Mouse (Mus musculus) heart, embryonic 11.5 days (tissue): Measurements from ENCODE around the gene Gpatch1. TPM values are rescaled to one million over a fixed set of nuclear protein-coding genes. Genes with fewer than 3 reads are reported as not detected.
A peak's percentile ranks its signal among the peaks of the same experiment; 100 is the strongest.
"Not testable (repeated sequence)": the region's sequence is repeated elsewhere in the genome, so short reads cannot be mapped to it uniquely, and the experiment has no call there.

Experiments
- ATAC-seq: fragments of 200-750 bp; cut with Nextera tagmentation; replicated peaks from 2 replicates; pipeline ENCODE4 v1.8.0; 2017; ENCODE audit warnings: moderate library complexity; ENCODE audit not compliant: insufficient number of reproducible peaks, low FRiP score, low TSS enrichment
- H3K27ac ChIP-seq: fragments of 300-500 bp; sonication (generic); 2 replicates; pipeline ENCODE4 v1.5.1; 2014; ENCODE audit warnings: mild to moderate bottlenecking, low read depth, low read length
- H3K27me3 ChIP-seq: fragments of 300-500 bp; sonication (generic); 2 replicates; pipeline ENCODE4 v1.6.1; 2014; ENCODE audit warnings: mild to moderate bottlenecking, low read length, mixed read lengths; ENCODE audit not compliant: control insufficient read depth, insufficient read depth
- H3K36me3 ChIP-seq: fragments of 300-500 bp; sonication (generic); 2 replicates; pipeline ENCODE4 v1.6.1; 2014; ENCODE audit warnings: mild to moderate bottlenecking, low read length, moderate library complexity, mixed read lengths; ENCODE audit not compliant: control insufficient read depth, insufficient read depth
- H3K4me1 ChIP-seq: fragments of 300-500 bp; sonication (generic); 2 replicates; pipeline ENCODE4 v1.6.1; 2014; ENCODE audit warnings: low read length; ENCODE audit not compliant: control insufficient read depth, insufficient read depth
- H3K4me2 ChIP-seq: fragments of 300-500 bp; sonication (generic); 2 replicates; pipeline ENCODE4 v1.6.1; 2014; ENCODE audit warnings: mild to moderate bottlenecking, moderate library complexity
- H3K4me3 ChIP-seq: fragments of 300-500 bp; sonication (generic); 2 replicates; pipeline ENCODE4 v1.5.1; 2014; ENCODE audit warnings: low read depth, low read length
- H3K9ac ChIP-seq: fragments of 300-500 bp; sonication (generic); 2 replicates; pipeline ENCODE4 v1.6.1; 2014; ENCODE audit warnings: mild to moderate bottlenecking, low read depth, low read length, moderate library complexity
- H3K9me3 ChIP-seq: fragments of 300-500 bp; sonication (generic); replicated peaks from 2 replicates; pipeline ENCODE4 v1.6.1; 2016; ENCODE audit warnings: low read length; ENCODE audit not compliant: control insufficient read depth
- WGBS: fragments of 180-500 bp; shearing (Covaris S2); extraction: QIAGEN DNeasy Blood & Tissue Kit; methylation state at CpG from one replicate; pipeline ENCODE4 v1.1.7; 2014; ENCODE audit not compliant: insufficient replicate concordance; 5-methylcytosine and 5-hydroxymethylcytosine counted together
- polyA plus RNA-seq: library from polyadenylated mRNA; unstranded; fragments of >200 nt; fragmentation: Nextera tagmentation; extraction: Ambion mirVana; gene quantifications from 2 replicates; pipeline ENCODE4 v1.2.1, GENCODE M21; 2014

Gpatch1 gene
- polyA plus RNA-seq, 1 experiment from 2014 or later, result 10.4 TPM

DNA sequence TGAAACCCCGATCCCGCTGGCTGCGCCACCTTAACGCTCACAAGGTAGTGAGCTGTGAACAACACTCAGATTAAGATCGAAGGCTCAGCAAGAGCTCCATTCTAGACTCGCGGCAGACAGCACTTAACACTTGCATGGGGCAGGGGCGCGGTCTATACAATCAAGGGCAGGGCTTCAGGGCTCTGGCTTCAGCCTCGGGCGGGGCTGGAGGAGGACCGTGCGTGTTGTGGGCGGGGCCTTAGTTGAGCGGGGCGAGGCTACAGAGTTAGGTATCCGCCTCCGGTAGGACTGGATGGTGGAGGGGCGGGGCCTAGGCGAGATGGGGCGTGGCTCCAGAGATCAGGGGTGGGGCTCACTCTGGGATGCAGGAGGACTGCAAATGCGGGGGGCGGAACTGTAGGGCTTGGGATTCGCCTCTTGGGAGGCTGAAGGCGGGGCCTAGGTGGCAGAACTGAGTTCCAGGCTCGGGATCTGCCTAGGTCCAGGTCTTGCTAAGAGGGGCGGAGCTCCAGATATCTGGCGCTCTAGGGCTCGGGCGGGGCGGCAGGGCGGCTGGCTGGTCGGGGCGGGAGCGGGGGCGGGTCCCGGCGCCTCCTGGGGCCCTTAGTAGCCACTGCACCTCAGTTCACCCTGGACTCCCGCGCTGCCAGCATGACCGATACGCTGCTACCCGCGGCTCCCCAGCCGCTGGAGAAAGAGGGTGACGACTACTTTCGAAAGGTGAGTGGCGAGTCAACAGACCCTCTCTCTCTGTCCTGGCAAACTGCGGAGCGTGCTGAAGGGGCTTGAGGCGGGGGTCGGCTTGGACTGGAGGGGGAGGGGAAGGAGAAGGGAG, 15.7 kb upstream of the Gpatch1 start, which contains the start of gene Rhpn2:
Rhpn2 (plus strand) TSS at position 479 of the 835 bp plus-strand sequence.
- H3K27ac ChIP-seq, result peak within 1 kb of the TSS; percentile 57; the same call in 1 of the 2 replicates
- peaks cover 8% of the 10 kb centered on the region; the same call in 1 of the 2 replicates for H3K4me1 ChIP-seq
- ATAC-seq, result peak; percentile 99
- H3K4me2 ChIP-seq, result peak within 1 kb of the TSS; percentile 100
- 1% methylated on average over 49 of the region's 52 CpGs for WGBS
- no peaks in the 10 kb centered on the region for H3K36me3 ChIP-seq
- no peaks in the 10 kb centered on the region for H3K9me3 ChIP-seq
- H3K9ac ChIP-seq, result peak within 1 kb of the TSS; percentile 69
- H3K27me3 ChIP-seq, result peaks cover 8% of the 10 kb centered on the region; the same call in 1 of the 2 replicates
- H3K4me3 ChIP-seq, result peak within 1 kb of the TSS; percentile 60

DNA sequence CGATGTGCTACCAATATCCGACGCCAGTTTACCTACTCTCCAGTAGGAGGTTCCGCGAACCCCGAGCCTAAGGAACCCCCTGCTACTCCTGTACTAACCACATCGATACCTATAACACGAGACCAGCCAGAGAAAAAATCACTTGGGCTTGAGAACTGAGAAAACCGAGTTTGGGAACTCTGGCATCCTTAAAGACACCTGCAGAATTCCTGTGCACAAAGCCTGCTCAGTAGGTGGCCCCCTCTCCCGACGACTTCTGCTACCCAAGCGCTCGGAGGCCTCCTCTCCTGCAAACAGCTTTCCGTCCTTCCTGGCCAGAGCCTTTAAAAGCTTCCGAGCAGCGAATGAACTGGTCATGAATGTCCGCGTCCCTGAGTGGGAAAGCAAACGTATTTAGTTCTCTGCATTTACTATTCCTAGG, 15.0 kb upstream of the Gpatch1 start:
- Histone ChIP-seq H3K4me1 (peaks cover 8% of the 10 kb centered on the region; the same call in 1 of the 2 replicates), H3K4me2 (peak overlapping the region; percentile 100), H3K9ac (peak overlapping the region; percentile 58), H3K27me3 (peaks cover 8% of the 10 kb centered on the region; the same call in 1 of the 2 replicates), H3K36me3 (no peaks in the 10 kb centered on the region), H3K27ac (peak overlapping the region; percentile 57; the same call in 1 of the 2 replicates), H3K9me3 (no peaks in the 10 kb centered on the region), H3K4me3 (peak overlapping the region; percentile 60)
- under 1% methylated on average over 19 of the region's 19 CpGs for whole genome bisulfite sequencing
- ATAC-seq, result 0 out of 2 replicates have a peak, but pooled peaks have one; percentile 8

DNA sequence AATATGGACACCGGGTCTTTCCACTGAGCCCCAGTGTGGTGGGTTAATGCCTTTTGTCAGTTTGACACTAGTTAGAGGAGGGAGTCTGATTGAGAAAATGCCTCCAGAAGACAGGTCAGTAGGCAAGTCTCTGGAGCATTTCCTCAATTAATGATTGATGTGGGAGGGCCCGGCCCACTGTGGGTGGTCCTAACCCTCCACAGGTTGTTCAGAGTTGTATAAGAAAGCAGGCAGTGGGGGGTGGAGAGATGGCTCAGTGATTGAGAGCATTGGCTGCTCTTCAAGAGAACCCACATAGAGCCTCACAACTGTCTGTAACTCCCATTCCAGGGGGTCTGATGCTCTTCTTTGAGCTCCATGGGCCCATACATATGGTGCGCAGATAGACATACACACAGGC, 13.3 kb upstream of the Gpatch1 start:
- ATAC-seq, result no peak
- Histone ChIP-seq H3K9me3 (no peaks in the 10 kb centered on the region), H3K36me3 (no peaks in the 10 kb centered on the region), H3K4me1 (peaks cover 8% of the 10 kb centered on the region; the same call in 1 of the 2 replicates), H3K4me3 (no peak overlapping the region), H3K27me3 (peaks cover 6% of the 10 kb centered on the region; the same call in 1 of the 2 replicates), H3K4me2 (no peak overlapping the region), H3K9ac (no peak overlapping the region), H3K27ac (no peak overlapping the region)
- WGBS, result 75% methylated on average over 3 of the region's 3 CpGs

DNA sequence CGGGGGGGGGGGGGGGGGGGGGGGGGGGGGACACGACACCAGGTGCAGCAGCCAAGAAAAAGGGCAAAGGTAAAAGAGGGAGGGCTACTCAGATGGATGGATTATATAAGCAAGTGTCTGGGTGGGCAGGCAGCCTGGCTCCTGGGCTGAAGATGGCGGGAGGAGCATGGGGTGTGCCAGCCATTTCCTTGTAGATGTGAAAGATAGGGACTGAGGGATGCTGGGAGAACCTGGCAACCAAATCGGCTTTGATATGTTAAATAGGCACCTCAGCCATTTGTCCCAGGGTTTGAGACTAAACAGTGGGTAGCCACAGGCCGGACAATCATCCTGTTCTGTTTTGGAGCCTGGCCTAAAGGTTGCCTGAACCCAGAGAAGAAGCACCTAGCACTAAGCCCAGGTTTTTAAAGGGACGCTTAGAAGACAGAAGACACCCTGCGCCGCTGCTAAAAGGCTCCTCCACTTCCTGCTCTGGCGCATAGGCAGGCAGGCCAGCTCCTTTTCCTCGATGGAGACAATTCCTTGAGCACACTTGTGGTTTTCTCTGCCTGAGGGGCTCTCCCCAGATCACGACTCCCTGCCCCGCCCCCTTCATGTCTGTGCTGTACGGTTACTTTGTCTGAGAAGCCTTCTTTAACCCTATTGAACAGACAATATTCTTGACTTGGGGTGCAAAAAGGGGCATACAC, 4.6 kb upstream of the Gpatch1 start:
- no peak for ATAC-seq
- 7% methylated on average over 11 of the region's 13 CpGs for WGBS
- Histone ChIP-seq H3K4me2 (peak overlapping the region; percentile 37; the same call in 1 of the 2 replicates), H3K4me1 (0 out of 2 replicates have a peak, but pooled peaks cover 3% of the 10 kb centered on the region), H3K27ac (no peak overlapping the region), H3K9ac (no peak overlapping the region; the same call in 1 of the 2 replicates), H3K27me3 (no peaks in the 10 kb centered on the region), H3K9me3 (no peaks in the 10 kb centered on the region), H3K36me3 (no peaks in the 10 kb centered on the region), H3K4me3 (no peak overlapping the region)

DNA sequence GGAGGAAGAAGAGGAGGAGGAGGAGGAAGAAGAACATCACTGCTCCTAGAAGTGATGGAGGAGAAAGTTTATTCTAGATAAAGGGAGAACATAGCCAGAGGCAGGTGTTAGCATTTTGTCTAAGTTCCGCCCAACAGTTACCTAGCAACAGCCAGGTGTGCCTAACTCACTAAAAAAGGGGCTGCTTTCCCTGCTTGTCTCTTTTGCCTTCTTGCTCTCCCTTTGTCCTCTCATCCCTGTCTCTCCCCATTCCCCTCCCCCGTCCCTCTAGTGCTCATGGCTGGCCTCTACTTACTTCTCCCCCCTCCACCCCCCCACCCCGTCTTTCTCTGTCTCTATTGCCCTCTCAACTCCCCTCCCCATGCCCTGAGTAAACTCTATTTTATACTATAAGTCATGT, 3.9 kb upstream of the Gpatch1 start:
- Histone ChIP-seq H3K4me2 (no peak overlapping the region), H3K4me3 (no peak overlapping the region), H3K9me3 (no peaks in the 10 kb centered on the region), H3K27me3 (no peaks in the 10 kb centered on the region), H3K27ac (no peak overlapping the region), H3K4me1 (peaks cover 9% of the 10 kb centered on the region), H3K9ac (no peak overlapping the region), H3K36me3 (no peaks in the 10 kb centered on the region)
- 57% methylated on average over 3 of the region's 3 CpGs for WGBS
- no peak for ATAC-seq

DNA sequence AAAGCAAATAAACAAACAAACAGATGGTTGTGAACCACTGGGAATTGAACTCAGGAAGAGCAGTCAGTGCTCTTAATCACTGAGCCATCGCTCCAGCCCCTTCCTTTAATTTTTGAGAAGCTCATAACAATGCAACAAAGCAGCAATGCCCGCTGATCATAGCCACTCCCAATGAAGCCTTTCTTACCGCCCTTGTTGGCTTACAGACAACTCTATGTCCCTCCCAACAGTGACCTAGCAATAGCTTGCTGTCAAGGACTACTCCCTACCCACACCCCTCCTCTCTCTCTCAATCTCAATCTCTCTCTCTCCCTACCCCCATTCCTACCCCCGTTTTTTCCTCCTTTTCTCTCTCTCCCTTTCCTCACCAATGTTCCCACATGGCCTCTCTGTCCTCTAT, 1.5 kb upstream of the Gpatch1 start:
- Histone ChIP-seq H3K9ac (no peak overlapping the region), H3K4me1 (peaks cover 10% of the 10 kb centered on the region), H3K4me3 (no peak overlapping the region), H3K9me3 (no peaks in the 10 kb centered on the region), H3K27me3 (no peaks in the 10 kb centered on the region), H3K36me3 (no peaks in the 10 kb centered on the region), H3K27ac (no peak overlapping the region), H3K4me2 (no peak overlapping the region)
- WGBS, result 83% methylated on average over 4 of the region's 4 CpGs
- ATAC-seq, result no peak

DNA sequence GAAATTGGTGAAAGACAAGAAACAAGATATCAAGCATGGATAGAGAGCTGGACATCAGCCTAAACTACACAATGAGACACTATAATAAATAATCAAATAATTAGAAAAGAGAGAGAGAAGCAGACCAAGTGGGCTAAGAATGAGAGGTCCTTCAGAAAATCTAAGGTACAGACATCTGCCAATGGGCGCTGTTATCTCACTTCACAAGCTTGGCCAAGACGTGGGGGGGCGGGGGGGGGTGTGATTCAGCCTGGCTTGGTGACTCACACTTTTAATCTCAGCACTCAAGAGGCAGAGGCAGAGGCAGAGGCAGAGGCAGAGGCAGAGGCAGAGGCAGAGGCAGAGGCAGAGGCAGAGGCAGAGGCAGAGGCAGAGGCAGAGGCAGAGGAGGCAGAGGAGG, 981 bp upstream of the Gpatch1 start:
- not testable (repeated sequence) for H3K27me3 ChIP-seq, H3K9ac ChIP-seq, ATAC-seq, H3K9me3 ChIP-seq, H3K4me3 ChIP-seq, H3K36me3 ChIP-seq, H3K4me2 ChIP-seq, H3K4me1 ChIP-seq, H3K27ac ChIP-seq
- 42% methylated on average over 3 of the region's 3 CpGs for WGBS

DNA sequence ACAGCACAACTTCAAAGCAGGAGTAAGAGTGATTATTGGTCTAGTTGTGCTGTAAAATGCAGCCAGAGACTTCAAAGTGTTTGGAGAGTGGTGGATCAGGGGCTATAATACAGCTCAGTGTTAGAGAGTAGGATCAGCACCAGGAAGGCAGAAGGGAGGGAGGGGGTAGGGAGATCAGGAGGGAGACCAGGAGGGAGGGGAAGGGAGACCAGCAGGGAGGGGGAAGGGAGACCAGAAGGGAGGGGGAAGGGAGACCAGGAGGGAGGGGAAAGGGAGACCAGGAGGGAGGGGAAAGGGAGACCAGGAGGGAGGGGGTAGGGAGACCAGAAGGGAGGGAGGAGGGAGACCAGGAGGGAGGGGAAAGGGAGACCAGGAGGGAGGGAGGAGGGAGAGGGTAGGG, 4.1 kb downstream of the Gpatch1 start:
- Histone ChIP-seq H3K4me1 (peaks cover 7% of the 10 kb centered on the region), H3K27ac (no peak overlapping the region), H3K36me3 (no peaks in the 10 kb centered on the region; the same call in 1 of the 2 replicates), H3K4me2 (no peak overlapping the region), H3K9ac (no peak overlapping the region), H3K4me3 (no peak overlapping the region), H3K9me3 (no peaks in the 10 kb centered on the region), H3K27me3 (no peaks in the 10 kb centered on the region)
- no peak for ATAC-seq
